Mouse (Mus musculus) forelimb bud, embryonic 11.5 days (tissue): ENCODE data around the gene Ppp1r3a.
"Not testable (repeated sequence)": the region's sequence is repeated elsewhere in the genome, so short reads cannot be mapped to it uniquely, and the experiment has no call there.

ENCODE experiments used
- DNase-seq: peaks from one replicate; pipeline ENCODE4 v3.0.0-alpha.2; 2012; ENCODE audit warnings: low read depth, low spot score

Ppp1r3a gene

GRCm38 (mm10) chr6:14754901-14755591, at the start of gene Ppp1r3a:
Gene Ppp1r3a, minus strand, starts transcription at chr6:14755274.
- no peak for DNase-seq

- DNase-seq, result no peak
These were observed 32.3 kb upstream of the Ppp1r3a start for GRCm38 (mm10) chr6:14787157-14787938.

GRCm38 (mm10) chr6:14777920-14778319, 22.8 kb upstream of the Ppp1r3a start:
- no peak for DNase-seq

GRCm38 (mm10) chr6:14771717-14772116, 16.6 kb upstream of the Ppp1r3a start:
- DNase-seq, result no peak

GRCm38 (mm10) chr6:14757486-14757885, 2.4 kb upstream of the Ppp1r3a start:
- DNase-seq, result no peak

- no peak for DNase-seq
These were observed 1.6 kb downstream of the Ppp1r3a start for GRCm38 (mm10) chr6:14753512-14753911.

GRCm38 (mm10) chr6:14752211-14752610, 2.9 kb downstream of the Ppp1r3a start:
- peak; percentile 2 for DNase-seq

- peak; percentile 34 for DNase-seq
These were observed 8.1 kb downstream of the Ppp1r3a start for GRCm38 (mm10) chr6:14747000-14747399.

- DNase-seq, result no peak
These were observed 19.1 kb downstream of the Ppp1r3a start for GRCm38 (mm10) chr6:14736017-14736416.

GRCm38 (mm10) chr6:14731011-14731410, 24.1 kb downstream of the Ppp1r3a start:
- no peak for DNase-seq

GRCm38 (mm10) chr6:14720772-14721414, 34.2 kb downstream of the Ppp1r3a start:
- DNase-seq, result no peak

GRCm38 (mm10) chr6:14720110-14720771, 34.8 kb downstream of the Ppp1r3a start:
- no peak for DNase-seq

- no peak for DNase-seq
These were observed 39.7 kb downstream of the Ppp1r3a start for GRCm38 (mm10) chr6:14715129-14715989.

- DNase-seq, result no peak
These were observed 42.9 kb downstream of the Ppp1r3a start for GRCm38 (mm10) chr6:14712146-14712545.

GRCm38 (mm10) chr6:14700030-14700429, 55.0 kb downstream of the Ppp1r3a start:
- no peak for DNase-seq

GRCm38 (mm10) chr6:14679231-14679887, 75.7 kb downstream of the Ppp1r3a start:
- not testable (repeated sequence) for DNase-seq

GRCm38 (mm10) chr6:14668966-14669365, 86.1 kb downstream of the Ppp1r3a start:
- not testable (repeated sequence) for DNase-seq

- DNase-seq, result not testable (repeated sequence)
These were observed 87.4 kb downstream of the Ppp1r3a start for GRCm38 (mm10) chr6:14667651-14668050.
